Mouse (Mus musculus) heart, embryonic 14.5 days (tissue): ENCODE measurements at regions not wholly inside any gene's neighbourhood (a gene's known extent, or its start where the extent isn't known, plus 50 kb on each side); places are given as distances from the start of the nearest gene placed in this dataset.

Experiments
- ATAC-seq: fragments of 200-750 bp; cut with Nextera tagmentation; 2 replicates; pipeline ENCODE4 v1.8.0; 2017; ENCODE audit warnings: low read depth, moderate TSS enrichment; ENCODE audit not compliant: insufficient number of reproducible peaks, insufficient read depth, low FRiP score
- H3K27ac ChIP-seq, 2 experiments: fragments of 200-500 bp in 1 of 2; fragments of 300-500 bp in 1 of 2; sonication (generic) in 1 of 2; replicated peaks in 1 of 2; 2 replicates each; pipeline ENCODE4 v1.5.1; 2012 to 2014; ENCODE audit warnings: low read depth in 2 of 2, low read length in 2 of 2, control low read depth in 1 of 2, mild to moderate bottlenecking in 1 of 2, mixed read lengths in 1 of 2; ENCODE audit not compliant: control insufficient read depth in 1 of 2, insufficient read depth in 1 of 2
- H3K27me3 ChIP-seq: fragments of 300-500 bp; sonication (generic); 2 replicates; pipeline ENCODE4 v1.6.1; 2014; ENCODE audit warnings: mild to moderate bottlenecking, low read length, control low read depth; ENCODE audit not compliant: control insufficient read depth, insufficient read depth
- H3K36me3 ChIP-seq: fragments of 300-500 bp; sonication (generic); 2 replicates; pipeline ENCODE4 v1.6.1; 2014; ENCODE audit warnings: mild to moderate bottlenecking, control low read depth, low read length, mixed read lengths; ENCODE audit not compliant: control insufficient read depth, insufficient read depth
- H3K4me1 ChIP-seq, 2 experiments: fragments of 200-500 bp in 1 of 2; fragments of 300-500 bp in 1 of 2; sonication (generic) in 1 of 2; 2 replicates each; pipeline ENCODE4 v1.6.1; 2012 to 2014; ENCODE audit warnings: low read length in 2 of 2, control low read depth in 1 of 2, mixed read lengths in 1 of 2; ENCODE audit not compliant: control insufficient read depth in 2 of 2, insufficient read depth in 2 of 2
- H3K4me2 ChIP-seq: fragments of 300-500 bp; sonication (generic); 2 replicates; pipeline ENCODE4 v1.6.1; 2014; ENCODE audit warnings: mild to moderate bottlenecking, low read length
- H3K4me3 ChIP-seq, 2 experiments: fragments of 200-500 bp in 1 of 2; fragments of 300-500 bp in 1 of 2; sonication (generic) in 1 of 2; 2 replicates each; pipeline ENCODE4 v1.5.1; 2012 to 2014; ENCODE audit warnings: low read length in 2 of 2, mild to moderate bottlenecking in 2 of 2, control low read depth in 1 of 2, low read depth in 1 of 2, moderate library complexity in 1 of 2; ENCODE audit not compliant: control insufficient read depth in 1 of 2, insufficient read depth in 1 of 2
- H3K9ac ChIP-seq: fragments of 300-500 bp; sonication (generic); 2 replicates; pipeline ENCODE4 v1.6.1; 2014; ENCODE audit warnings: mild to moderate bottlenecking, low read length
- H3K9me3 ChIP-seq: fragments of 300-500 bp; sonication (generic); 2 replicates; pipeline ENCODE4 v1.6.1; 2016; ENCODE audit warnings: low read length, control low read depth; ENCODE audit not compliant: control insufficient read depth
- WGBS: fragments of 180-500 bp; shearing (Covaris S2); extraction: QIAGEN DNeasy Blood & Tissue Kit; methylation state at CpG from one replicate; pipeline ENCODE4 v1.1.7; 2014; 5-methylcytosine and 5-hydroxymethylcytosine counted together

DNA sequence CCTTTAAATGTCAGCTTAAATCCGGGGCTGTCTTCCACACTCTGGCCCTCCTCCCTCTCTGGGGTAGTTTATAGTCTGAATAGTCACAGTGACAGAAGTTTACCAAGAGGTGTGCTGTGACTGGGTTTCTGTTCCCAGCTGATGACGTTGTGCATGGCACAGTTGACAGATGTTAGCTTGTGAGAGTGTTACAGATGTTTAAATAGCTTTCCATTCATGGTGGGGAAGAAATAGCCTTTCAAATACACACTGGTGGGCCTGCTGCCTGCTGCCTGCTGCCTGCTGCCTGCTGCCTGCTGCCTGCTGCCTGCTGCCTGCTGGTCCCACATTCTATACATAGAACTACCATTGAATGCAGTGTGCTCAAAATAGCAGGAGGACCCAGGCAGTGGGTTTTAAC is 324.8 kb upstream of the Sash1 start:
- peak overlapping the region; percentile 66 to 77 for H3K27ac ChIP-seq
- no peaks in the 10 kb centered on the region for H3K9me3 ChIP-seq
- WGBS, result 16% methylated on average over 2 of the region's 2 CpGs
- H3K9ac ChIP-seq, result no peak overlapping the region
- no peak overlapping the region for H3K4me2 ChIP-seq
- peaks cover 0 to 13% of the 10 kb centered on the region in 2 experiments; a peak in 1 of 4 replicates for H3K4me1 ChIP-seq
- no peak overlapping the region for H3K4me3 ChIP-seq
- ATAC-seq, result no peak
- no peaks in the 10 kb centered on the region for H3K27me3 ChIP-seq
- no peaks in the 10 kb centered on the region for H3K36me3 ChIP-seq

DNA sequence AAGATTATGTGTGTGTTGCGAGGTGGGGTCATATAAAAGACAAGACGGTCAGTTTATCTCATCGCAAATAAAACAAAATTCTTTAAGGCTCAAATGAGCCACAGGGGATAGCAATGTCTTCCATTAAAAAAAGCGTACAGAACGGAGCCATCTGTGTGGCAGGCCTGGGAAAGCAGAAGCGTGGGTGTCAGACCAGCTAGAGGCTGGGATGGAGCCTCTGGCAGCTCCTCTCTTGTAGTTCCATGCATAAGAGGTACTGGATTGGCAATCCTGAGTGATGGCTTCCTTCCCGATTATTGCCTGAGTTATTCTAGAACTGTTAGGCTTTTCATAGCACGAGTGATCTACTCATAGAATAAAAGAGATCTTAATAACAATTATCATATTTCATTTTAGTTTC is 318.2 kb upstream of the Sash1 start:
- Histone ChIP-seq H3K4me2 (no peak overlapping the region), H3K27me3 (no peaks in the 10 kb centered on the region), H3K9me3 (no peaks in the 10 kb centered on the region), H3K36me3 (no peaks in the 10 kb centered on the region), H3K27ac (no peak overlapping the region), H3K4me1 (0 out of 4 replicates have a peak, but pooled peaks cover 0 to 6% of the 10 kb centered on the region in 2 experiments), H3K9ac (no peak overlapping the region), H3K4me3 (no peak overlapping the region)
- WGBS, result 85% methylated on average over 8 of the region's 8 CpGs
- ATAC-seq, result no peak

DNA sequence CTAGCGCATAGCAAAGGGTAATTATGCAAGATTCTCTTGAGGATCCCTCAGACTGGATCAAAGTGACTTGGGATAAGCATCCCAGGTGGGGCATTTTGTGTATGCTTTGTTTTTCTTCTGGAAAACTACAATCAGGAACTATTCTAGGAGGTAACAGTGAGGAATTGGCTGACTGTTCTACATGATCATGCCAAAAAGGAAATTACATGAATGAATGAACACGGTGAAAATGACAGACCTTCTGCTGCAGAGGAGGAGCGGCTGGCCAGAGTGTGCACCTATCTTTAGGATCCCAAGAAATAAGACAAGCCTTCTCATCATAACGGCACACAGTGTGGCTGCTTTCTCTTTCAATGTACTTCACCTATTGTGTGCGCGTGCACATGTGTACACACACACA is 317.5 kb upstream of the Sash1 start:
- Histone ChIP-seq H3K27me3 (no peaks in the 10 kb centered on the region), H3K4me2 (no peak overlapping the region), H3K4me3 (no peak overlapping the region), H3K4me1 (0 out of 4 replicates have a peak, but pooled peaks cover 0 to 6% of the 10 kb centered on the region in 2 experiments), H3K9me3 (no peaks in the 10 kb centered on the region), H3K9ac (no peak overlapping the region), H3K36me3 (no peaks in the 10 kb centered on the region), H3K27ac (no peak overlapping the region)
- 81% methylated on average over 6 of the region's 6 CpGs for WGBS
- ATAC-seq, result no peak

DNA sequence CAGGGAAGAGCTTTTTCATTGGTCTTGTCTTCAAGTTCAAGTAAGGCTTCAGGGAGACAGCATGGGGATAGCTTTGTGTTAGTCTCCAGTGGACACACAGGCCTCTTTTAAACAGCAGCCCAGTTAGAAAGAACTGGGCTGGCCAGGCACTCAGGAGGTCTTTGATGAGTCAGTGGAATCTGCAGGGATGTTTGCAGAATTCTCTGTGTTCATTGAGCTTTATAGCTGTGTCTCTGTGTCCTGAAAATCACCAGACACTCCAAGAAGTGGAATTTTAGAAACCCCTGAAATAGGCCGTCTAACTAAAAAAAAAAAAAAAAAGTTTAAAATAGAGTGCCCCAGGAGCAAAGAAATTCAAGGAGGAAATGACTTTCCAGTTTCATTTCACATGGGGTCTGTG is 317.1 kb upstream of the Sash1 start:
- 48% methylated on average over 1 of the region's 1 CpGs for WGBS

DNA sequence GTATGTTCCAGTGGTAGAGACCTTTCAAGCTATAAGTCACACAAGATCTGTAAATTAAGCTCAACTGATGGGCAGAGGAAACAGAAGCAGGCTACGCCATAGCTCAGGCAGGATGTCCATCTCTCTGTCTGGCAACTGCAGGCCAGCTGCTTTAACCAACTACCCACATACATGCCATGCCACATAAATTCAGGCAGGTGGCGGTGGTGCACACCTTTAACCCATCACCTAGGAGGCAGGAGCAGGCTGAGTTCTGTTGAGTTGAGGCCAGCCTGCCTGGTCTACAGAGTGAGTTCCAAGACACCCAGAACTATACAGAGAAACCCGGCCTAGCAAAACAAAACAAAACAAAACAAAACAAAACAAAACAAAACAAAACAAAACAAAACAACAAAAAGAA is 289.1 kb upstream of the Sash1 start:
- Histone ChIP-seq H3K4me1 (no peaks in the 10 kb centered on the region), H3K27me3 (no peaks in the 10 kb centered on the region), H3K4me2 (no peak overlapping the region), H3K27ac (no peak overlapping the region), H3K9ac (no peak overlapping the region), H3K4me3 (no peak overlapping the region), H3K9me3 (no peaks in the 10 kb centered on the region), H3K36me3 (no peaks in the 10 kb centered on the region)
- ATAC-seq, result no peak
- WGBS, result 47% methylated on average over 3 of the region's 3 CpGs

More for the DNA sequence above, 317.1 kb upstream of the Sash1 start:
- no peak overlapping the region for H3K4me3 ChIP-seq
- 0 out of 4 replicates have a peak, but pooled peaks cover 0 to 6% of the 10 kb centered on the region in 2 experiments for H3K4me1 ChIP-seq
- H3K27ac ChIP-seq, result no peak overlapping the region
- H3K9ac ChIP-seq, result no peak overlapping the region
- H3K27me3 ChIP-seq, result no peaks in the 10 kb centered on the region
- H3K4me2 ChIP-seq, result no peak overlapping the region
- no peaks in the 10 kb centered on the region for H3K9me3 ChIP-seq
- no peak for ATAC-seq
- H3K36me3 ChIP-seq, result no peaks in the 10 kb centered on the region

DNA sequence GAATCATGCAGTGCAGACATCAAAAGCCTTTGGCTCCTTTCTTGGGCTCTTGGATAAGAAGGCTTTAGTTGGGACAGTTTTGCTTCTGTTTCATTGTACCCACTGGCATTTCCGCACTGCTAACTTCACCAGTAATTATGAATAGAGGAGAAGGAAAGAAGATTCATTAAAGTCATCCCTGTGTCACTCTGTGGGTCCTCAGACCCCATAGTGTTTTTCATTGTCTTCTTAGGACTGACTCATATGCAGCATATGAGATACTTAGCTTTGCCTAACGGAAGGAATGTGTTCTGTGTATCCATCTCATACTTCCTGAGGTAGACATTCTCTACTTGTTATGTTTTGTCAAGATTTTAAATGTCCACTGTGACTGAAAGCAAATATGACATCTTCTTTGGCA is 287.6 kb upstream of the Sash1 start:
- 83% methylated on average over 2 of the region's 2 CpGs for WGBS
- no peaks in the 10 kb centered on the region for H3K9me3 ChIP-seq
- no peaks in the 10 kb centered on the region for H3K27me3 ChIP-seq
- H3K4me3 ChIP-seq, result no peak overlapping the region
- H3K27ac ChIP-seq, result no peak overlapping the region
- no peak overlapping the region for H3K4me2 ChIP-seq
- no peaks in the 10 kb centered on the region for H3K36me3 ChIP-seq
- ATAC-seq, result no peak
- H3K4me1 ChIP-seq, result no peaks in the 10 kb centered on the region
- H3K9ac ChIP-seq, result no peak overlapping the region

DNA sequence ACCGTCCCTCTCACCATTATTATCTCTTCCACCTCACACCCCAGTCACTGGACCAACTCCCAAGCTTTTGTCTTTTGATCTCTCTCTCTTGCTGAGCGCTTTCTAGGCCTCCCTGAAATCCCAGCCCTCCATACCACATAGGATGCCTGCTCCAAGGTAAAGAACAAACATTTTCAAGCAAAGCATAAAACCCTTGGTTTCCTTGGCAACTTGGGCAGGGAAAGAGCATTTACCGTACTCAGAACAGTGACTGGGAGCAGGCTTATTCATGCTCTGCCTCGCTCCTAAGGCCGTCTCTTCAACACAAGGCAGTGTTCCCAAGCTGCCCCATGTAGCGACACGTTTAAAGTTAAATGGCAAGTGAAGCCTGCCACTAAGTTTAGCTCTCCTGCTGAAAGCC is 282.9 kb upstream of the Sash1 start:
- no peak for ATAC-seq
- Histone ChIP-seq H3K4me3 (no peak overlapping the region), H3K36me3 (no peaks in the 10 kb centered on the region), H3K27me3 (no peaks in the 10 kb centered on the region), H3K4me2 (no peak overlapping the region), H3K27ac (no peak overlapping the region), H3K9me3 (0 out of 2 replicates have a peak, but pooled peaks cover 3% of the 10 kb centered on the region), H3K9ac (no peak overlapping the region), H3K4me1 (no peaks in the 10 kb centered on the region)
- WGBS, result 81% methylated on average over 7 of the region's 7 CpGs

DNA sequence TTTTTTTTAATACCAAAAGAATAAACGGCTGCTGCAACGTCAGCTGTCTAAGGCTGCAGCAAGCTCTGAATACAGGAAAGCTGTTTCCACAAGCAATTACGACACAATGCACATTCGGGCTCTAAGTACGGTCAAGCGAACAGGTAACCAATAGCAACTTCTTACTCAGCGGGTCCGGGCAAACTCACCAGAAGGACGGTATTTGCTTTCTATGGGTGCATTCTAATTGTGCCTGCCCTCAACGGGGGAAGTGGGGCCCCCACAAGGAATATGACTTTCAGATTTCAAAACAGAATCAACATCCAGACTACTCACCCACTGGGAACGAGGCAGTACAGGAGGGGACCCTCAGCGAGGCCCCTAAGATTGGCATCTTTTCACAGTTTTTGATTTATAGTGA is 280.1 kb upstream of the Sash1 start:
- H3K9me3 ChIP-seq, result 0 out of 2 replicates have a peak, but pooled peaks cover 3% of the 10 kb centered on the region
- WGBS, result 89% methylated on average over 12 of the region's 12 CpGs
- no peak overlapping the region for H3K9ac ChIP-seq

More for the DNA sequence above, 280.1 kb upstream of the Sash1 start:
- Histone ChIP-seq H3K27me3 (no peaks in the 10 kb centered on the region), H3K4me1 (no peaks in the 10 kb centered on the region), H3K4me3 (no peak overlapping the region), H3K4me2 (no peak overlapping the region), H3K27ac (no peak overlapping the region), H3K36me3 (no peaks in the 10 kb centered on the region)
- ATAC-seq, result no peak
